Mouse (Mus musculus): Measurements from ENCODE around the gene Vps72. TPM values are rescaled to one million over a fixed set of nuclear protein-coding genes. Genes with fewer than 3 reads are reported as not detected.
"Not testable (repeated sequence)": the region's sequence is repeated elsewhere in the genome, so short reads cannot be mapped to it uniquely, and the experiment has no call there.

Gene Vps72
- 219 and 221 TPM in 2 replicates for polyA plus RNA-seq (2015; fragmentation: Nextera tagmentation; extraction: Ambion mirVana)

DNA sequence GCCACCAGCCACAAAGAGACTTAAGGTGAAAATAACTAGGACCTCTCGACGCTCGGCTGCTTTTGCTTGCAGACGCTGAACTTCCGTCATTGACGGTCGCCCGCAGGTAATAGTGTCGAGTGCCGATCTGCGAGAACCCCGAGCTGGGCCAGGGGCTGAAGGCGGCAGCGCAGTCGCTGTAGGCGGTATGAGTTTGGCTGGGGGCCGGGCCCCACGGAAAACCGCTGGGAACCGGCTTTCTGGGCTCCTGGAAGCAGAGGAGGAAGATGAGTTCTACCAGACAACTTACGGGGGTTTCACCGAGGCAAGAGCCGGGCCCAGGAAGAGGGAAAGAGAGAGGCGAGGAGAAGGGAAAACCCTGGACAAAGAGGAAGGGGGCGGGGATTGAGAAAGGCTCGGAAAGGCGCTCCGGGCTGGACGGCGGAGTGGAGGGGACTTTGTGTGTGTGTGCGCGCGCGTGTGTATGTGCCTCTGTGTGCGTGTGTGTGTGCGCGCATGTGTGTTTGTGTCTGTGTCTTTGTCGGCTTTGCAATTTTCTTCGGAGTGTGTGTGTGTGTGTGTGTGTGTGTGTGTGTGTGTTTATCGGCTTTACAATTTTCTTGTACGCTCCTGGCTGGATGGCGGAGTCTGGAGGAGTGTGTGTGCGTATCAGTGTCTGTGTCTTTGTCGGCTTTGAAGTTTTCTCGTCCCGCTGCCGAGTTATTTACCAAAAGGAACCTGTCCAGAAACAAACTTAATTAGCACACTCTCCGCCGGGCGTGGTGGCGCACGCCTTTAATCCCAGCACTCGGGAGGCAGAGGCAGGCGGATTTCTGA, at the start of gene Vps72:
TSS of gene Vps72 (plus strand) at position 112 of the 816 bp plus-strand sequence.
- Histone ChIP-seq H3K36me3 (peaks cover 16% of the 10 kb centered on the region), H3K27me3 (no peaks in the 10 kb centered on the region), H3K9me3 (no peaks in the 10 kb centered on the region), H3K4me3 (peak within 1 kb of the TSS; percentile 65), H3K4me2 (peak within 1 kb of the TSS; percentile 53), H3K9ac (peak within 1 kb of the TSS; percentile 83), H3K4me1 (replicated peaks) (peaks cover 14% of the 10 kb centered on the region), H3K27ac (peak within 1 kb of the TSS; percentile 98)
- WGBS: under 1% methylated on average over 54 of the region's 54 CpGs
- ATAC-seq (ENCODE audit: low FRiP score): peak; percentile 66

DNA sequence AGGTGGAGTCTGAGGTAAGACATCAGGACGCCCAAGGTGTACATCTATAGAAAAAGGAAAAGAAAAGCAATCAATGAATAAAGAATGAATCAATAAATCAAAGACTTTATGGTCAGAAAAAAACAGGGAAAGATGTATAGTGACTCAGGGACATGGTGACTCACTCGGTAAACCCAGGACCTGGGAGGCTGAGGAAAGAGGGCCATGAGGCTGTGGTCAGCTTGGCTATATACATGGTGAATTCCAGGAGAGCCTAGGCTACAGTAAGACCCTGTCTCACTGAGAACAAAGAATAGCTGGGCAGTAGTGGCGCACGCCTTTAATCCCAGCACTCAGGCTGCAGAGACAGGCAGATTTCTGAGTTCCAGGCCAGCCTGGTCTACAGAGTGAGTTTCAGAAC, 47.1 kb upstream of the Vps72 start:
- no peak overlapping the region for H3K4me3 ChIP-seq
- no peaks in the 10 kb centered on the region for H3K27me3 ChIP-seq
- 96% methylated on average over 4 of the region's 4 CpGs for WGBS
- no peaks in the 10 kb centered on the region for H3K4me1 ChIP-seq (replicated peaks)
- H3K9ac ChIP-seq: no peak overlapping the region
- no peak overlapping the region for H3K27ac ChIP-seq
- no peak overlapping the region for H3K4me2 ChIP-seq
- no peak for ATAC-seq (ENCODE audit: low FRiP score)
- H3K9me3 ChIP-seq: no peaks in the 10 kb centered on the region
- peaks cover 94% of the 10 kb centered on the region for H3K36me3 ChIP-seq

DNA sequence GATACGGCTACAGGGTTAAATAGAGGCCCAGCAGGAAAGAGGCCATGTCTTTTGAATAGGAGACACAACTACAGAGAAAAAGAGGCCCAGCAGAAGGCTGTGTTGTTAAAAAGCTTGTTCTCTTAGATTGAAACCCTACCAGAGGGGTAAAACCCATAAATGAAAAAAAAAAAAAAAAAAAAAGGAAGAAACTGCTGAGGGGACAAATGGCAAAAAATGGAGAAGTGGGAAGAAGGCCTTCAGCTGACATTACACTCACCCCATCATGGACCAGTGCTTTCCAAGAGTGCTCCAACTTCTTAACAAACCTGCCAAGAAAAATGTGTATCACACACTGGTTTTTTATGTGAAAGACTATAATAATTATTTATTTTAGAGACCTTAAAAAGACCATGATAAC, 45.3 kb upstream of the Vps72 start:
- H3K36me3 ChIP-seq: peaks cover 92% of the 10 kb centered on the region
- WGBS: 88% methylated on average over 1 of the region's 1 CpGs
- no peaks in the 10 kb centered on the region for H3K9me3 ChIP-seq
- H3K4me2 ChIP-seq: no peak overlapping the region
- no peak for ATAC-seq (ENCODE audit: low FRiP score)
- H3K4me1 ChIP-seq (replicated peaks): no peaks in the 10 kb centered on the region
- H3K4me3 ChIP-seq: no peak overlapping the region
- H3K27me3 ChIP-seq: no peaks in the 10 kb centered on the region
- no peak overlapping the region for H3K9ac ChIP-seq
- H3K27ac ChIP-seq: no peak overlapping the region

DNA sequence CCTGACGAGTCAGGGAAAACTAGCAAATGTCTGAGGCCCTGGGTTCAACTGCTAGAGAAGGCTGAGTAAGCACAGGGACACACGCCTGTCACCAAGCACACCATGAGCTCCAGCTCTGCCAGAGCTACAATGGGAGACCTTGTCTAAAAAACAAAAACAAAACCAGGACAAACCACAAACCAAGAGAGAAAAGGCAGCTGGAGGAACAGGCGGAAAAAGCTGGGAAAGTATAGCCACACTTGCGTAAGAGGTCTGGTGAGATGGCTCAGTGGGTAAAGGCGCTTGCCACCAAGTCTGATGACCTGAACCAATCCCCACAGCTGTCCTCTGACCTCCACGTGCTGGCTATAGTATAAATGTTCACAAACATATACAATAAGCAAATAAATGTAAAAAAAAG, 44.7 kb upstream of the Vps72 start:
- no peak for ATAC-seq (ENCODE audit: low FRiP score)
- 89% methylated on average over 6 of the region's 6 CpGs for WGBS
- Histone ChIP-seq H3K27me3 (no peaks in the 10 kb centered on the region), H3K4me2 (no peak overlapping the region), H3K9ac (no peak overlapping the region), H3K4me1 (replicated peaks) (no peaks in the 10 kb centered on the region), H3K9me3 (no peaks in the 10 kb centered on the region), H3K27ac (no peak overlapping the region), H3K4me3 (no peak overlapping the region), H3K36me3 (peaks cover 92% of the 10 kb centered on the region)

DNA sequence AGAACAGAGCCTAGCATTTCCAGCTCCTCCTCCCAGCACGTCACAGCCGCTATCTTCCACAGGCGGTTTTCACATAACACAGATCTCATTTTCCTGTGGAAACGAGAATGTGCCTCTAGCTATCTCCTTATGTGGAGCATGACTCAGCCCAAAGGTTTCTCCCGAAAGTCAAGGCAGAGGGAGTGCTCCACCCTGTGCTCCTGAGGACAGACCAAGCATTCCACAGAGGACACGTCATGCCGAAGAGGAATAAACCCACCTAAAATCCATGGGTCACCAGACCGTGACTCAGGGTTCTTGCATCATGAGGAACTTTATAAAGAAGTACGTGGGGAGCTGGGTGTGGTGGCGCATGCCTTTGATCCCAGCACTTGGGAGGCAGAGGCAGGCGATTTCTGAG, 44.3 kb upstream of the Vps72 start:
- H3K36me3 ChIP-seq: peaks cover 92% of the 10 kb centered on the region
- 95% methylated on average over 11 of the region's 11 CpGs for WGBS
- H3K27me3 ChIP-seq: no peaks in the 10 kb centered on the region
- H3K9ac ChIP-seq: no peak overlapping the region
- H3K27ac ChIP-seq: no peak overlapping the region
- no peaks in the 10 kb centered on the region for H3K4me1 ChIP-seq (replicated peaks)
- H3K4me3 ChIP-seq: no peak overlapping the region
- H3K4me2 ChIP-seq: no peak overlapping the region
- no peaks in the 10 kb centered on the region for H3K9me3 ChIP-seq
- ATAC-seq (ENCODE audit: low FRiP score): no peak

DNA sequence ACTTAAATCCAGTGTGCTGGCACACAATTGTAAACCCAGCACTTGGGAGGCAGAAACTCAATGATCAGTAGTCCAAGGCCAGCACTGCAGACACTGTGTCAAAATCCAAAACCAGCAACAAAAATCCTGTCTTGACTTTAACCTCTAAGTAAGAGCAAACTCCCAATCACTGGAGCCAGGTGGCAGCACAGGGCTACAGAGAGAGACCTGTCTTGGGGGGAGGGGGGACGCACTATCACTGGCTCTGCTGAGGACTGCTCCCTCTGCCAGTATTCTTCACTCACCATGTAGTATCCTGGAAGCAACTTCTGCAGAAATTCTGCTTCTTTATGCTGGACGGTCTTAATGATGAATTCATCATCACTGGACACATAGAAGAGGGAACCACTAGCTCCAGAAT, 39.2 kb upstream of the Vps72 start:
- Histone ChIP-seq H3K4me2 (no peak overlapping the region), H3K9ac (no peak overlapping the region), H3K4me1 (replicated peaks) (no peaks in the 10 kb centered on the region), H3K9me3 (no peaks in the 10 kb centered on the region), H3K27me3 (no peaks in the 10 kb centered on the region), H3K27ac (no peak overlapping the region), H3K36me3 (peaks cover 80% of the 10 kb centered on the region), H3K4me3 (no peak overlapping the region)
- ATAC-seq (ENCODE audit: low FRiP score): no peak
- WGBS: 94% methylated on average over 2 of the region's 2 CpGs

DNA sequence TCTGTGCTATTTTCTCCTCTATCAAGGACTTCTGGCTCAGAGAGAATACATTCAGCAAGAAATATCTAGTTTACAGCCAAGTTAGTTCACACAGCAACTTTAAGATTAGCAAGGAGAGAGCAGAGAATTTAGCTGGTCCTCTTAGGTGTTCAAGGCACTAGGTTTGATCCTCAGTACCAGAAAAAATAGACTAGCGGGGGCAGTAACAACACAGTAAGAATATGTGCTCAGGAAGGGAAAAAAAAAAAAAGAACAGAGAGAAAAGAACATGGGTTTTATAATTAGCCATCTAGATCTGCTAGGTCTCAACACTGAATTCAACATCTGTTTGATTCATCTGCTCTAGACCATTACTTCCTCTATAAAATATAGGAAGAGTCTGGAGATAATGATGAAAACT, 22.8 kb upstream of the Vps72 start:
- WGBS: 96% methylated on average over 1 of the region's 1 CpGs
- no peaks in the 10 kb centered on the region for H3K4me1 ChIP-seq (replicated peaks)
- no peak overlapping the region for H3K4me2 ChIP-seq
- H3K36me3 ChIP-seq: peaks cover under 1% of the 10 kb centered on the region; the same call in 1 of the 2 replicates
- H3K9ac ChIP-seq: no peak overlapping the region
- no peaks in the 10 kb centered on the region for H3K9me3 ChIP-seq
- H3K27ac ChIP-seq: no peak overlapping the region
- H3K4me3 ChIP-seq: no peak overlapping the region
- ATAC-seq (ENCODE audit: low FRiP score): no peak
- H3K27me3 ChIP-seq: no peaks in the 10 kb centered on the region

DNA sequence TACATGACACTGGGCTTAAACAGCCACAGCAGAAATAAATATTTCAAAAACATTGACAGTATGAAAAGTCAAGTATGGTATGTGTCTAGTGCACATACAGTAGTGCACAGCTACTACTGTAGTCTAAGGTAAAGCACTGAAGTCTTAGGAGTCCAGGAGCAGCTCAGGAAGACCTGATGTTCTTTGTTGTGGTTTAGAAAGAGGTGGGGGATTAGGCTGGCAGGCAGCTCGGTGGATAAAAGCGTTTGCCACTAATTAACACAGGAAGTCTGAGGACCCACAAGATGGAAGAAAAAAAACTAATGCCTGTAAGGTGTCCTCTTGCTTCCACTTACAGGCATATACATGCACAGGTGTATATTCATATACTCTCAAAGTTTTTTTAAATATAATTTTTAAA, 10.0 kb upstream of the Vps72 start:
- H3K4me1 ChIP-seq (replicated peaks): peaks cover 26% of the 10 kb centered on the region
- H3K4me3 ChIP-seq: no peak overlapping the region
- no peak overlapping the region for H3K4me2 ChIP-seq
- H3K27ac ChIP-seq: no peak overlapping the region
- WGBS: 69% methylated on average over 2 of the region's 2 CpGs
- no peaks in the 10 kb centered on the region for H3K9me3 ChIP-seq
- ATAC-seq (ENCODE audit: low FRiP score): no peak
- H3K36me3 ChIP-seq: peaks cover 8% of the 10 kb centered on the region
- H3K27me3 ChIP-seq: no peaks in the 10 kb centered on the region
- no peak overlapping the region for H3K9ac ChIP-seq

DNA sequence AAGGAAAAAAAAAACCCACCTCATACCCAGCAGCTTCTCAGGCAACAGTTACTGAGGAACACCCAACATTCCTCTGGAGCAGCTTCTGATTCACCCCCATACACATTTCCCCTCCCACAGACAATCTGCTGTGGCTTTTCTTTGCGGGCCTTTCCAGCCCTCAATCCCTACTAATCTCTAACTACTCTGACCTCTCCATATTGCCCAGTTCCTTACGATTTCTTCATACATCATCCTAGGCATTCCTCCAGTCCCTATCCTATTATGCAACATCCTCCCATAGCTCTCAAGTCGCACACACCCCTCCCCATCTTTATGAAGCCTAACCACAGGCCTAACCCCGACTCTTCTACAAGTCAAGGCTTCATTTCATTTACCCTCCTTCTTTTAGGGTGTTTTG, 5.7 kb upstream of the Vps72 start:
- Histone ChIP-seq H3K4me1 (replicated peaks) (peaks cover 21% of the 10 kb centered on the region), H3K27ac (no peak overlapping the region), H3K36me3 (0 out of 2 replicates have a peak, but pooled peaks cover 3% of the 10 kb centered on the region), H3K27me3 (no peaks in the 10 kb centered on the region), H3K4me3 (peak overlapping the region; percentile 71), H3K9ac (peak overlapping the region; percentile 91), H3K4me2 (peak overlapping the region; percentile 83), H3K9me3 (no peaks in the 10 kb centered on the region)
- 75% methylated on average over 4 of the region's 4 CpGs for WGBS
- no peak for ATAC-seq (ENCODE audit: low FRiP score)

DNA sequence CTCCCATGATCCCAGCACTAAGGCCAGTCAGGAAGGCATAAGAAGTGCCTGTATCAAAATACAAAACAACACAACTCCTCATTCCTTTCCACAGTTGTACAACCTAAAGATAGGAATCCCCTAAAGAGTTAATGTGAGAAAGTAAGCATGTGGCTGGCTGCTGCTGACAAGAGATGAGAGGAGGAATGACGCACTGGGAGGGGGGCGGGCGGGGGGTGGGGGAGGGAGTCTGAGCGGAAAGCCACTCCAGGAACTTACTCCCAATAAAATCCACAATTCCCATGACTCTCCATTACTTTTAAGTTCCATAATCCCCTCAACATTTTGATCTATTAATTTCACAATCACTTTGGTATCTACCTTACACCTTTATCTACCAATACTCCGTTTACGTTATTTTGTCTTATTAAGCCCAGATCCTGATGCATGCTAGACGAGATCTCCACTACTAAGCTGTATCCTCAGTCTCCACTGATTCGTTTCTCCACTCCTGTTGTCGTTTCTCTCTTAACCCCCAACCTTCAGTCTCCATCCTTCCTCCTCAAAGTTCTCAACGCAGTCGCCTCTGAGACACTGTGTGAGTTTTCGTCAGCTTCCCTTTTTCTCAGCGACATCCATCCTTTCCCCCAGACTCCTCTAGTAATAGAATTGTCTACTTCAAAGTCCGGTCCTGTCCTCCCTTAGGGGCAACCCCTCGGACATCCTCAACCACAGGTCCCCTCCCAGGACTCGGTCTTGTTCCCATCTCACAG, 5.1 kb upstream of the Vps72 start:
- Histone ChIP-seq H3K4me3 (peak overlapping the region; percentile 71), H3K36me3 (0 out of 2 replicates have a peak, but pooled peaks cover 3% of the 10 kb centered on the region), H3K4me1 (replicated peaks) (peaks cover 21% of the 10 kb centered on the region), H3K27me3 (no peaks in the 10 kb centered on the region), H3K9me3 (no peaks in the 10 kb centered on the region), H3K27ac (peak overlapping the region; percentile 91), H3K4me2 (peak overlapping the region; percentile 83), H3K9ac (peak overlapping the region; percentile 91)
- no peak for ATAC-seq (ENCODE audit: low FRiP score)
- under 1% methylated on average over 16 of the region's 16 CpGs for WGBS

DNA sequence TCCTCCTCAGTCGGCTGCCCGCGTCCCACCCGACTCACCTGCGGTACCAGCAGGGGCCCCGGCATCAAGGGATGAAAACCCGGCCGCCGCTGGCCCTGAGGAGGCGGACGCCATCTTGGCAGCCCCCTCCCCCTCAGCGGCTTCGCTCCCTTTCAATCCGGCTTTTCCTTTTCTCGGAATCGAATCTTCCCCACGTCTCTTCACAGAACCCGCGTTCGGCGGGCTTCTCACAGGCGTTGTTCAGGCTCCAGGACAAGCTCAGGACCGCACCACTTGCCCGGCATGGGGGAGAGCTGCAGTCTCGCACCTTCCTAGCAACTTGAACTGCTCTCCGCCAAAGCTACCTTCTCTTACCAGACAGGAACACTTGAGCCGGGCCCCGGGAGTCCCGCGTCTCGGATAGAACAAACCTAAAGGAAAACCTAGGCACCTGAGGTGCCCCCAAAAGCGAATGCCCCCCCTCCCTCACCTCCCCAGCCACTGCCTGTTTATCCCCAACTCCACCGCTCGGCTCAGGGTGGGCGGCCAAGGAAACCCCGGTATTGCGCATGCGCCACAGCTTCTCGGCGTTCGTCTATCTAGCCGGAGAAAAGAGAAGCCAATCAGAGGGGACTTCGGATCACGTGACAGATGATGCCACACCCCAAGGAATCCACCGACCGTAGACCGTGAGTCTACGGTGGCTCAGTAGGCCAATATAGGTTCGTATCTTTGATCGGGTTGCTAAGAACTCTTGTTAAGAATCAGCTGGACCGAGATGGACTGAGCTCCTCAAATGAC, 4.3 kb upstream of the Vps72 start, which contains the start of gene Pip5k1a:
TSS of gene Pip5k1a (minus strand) at position 593 of the 780 bp plus-strand sequence.
- H3K36me3 ChIP-seq: 0 out of 2 replicates have a peak, but pooled peaks cover 3% of the 10 kb centered on the region
- WGBS: under 1% methylated on average over 51 of the region's 51 CpGs
- H3K9ac ChIP-seq: peak within 1 kb of the TSS; percentile 91
- peaks cover 16% of the 10 kb centered on the region for H3K4me1 ChIP-seq (replicated peaks)
- peak within 1 kb of the TSS; percentile 83 for H3K4me2 ChIP-seq
- peak; percentile 91 for ATAC-seq (ENCODE audit: low FRiP score)
- peak within 1 kb of the TSS; percentile 71 for H3K4me3 ChIP-seq
- no peaks in the 10 kb centered on the region for H3K9me3 ChIP-seq
- no peaks in the 10 kb centered on the region for H3K27me3 ChIP-seq
- H3K27ac ChIP-seq: peak within 1 kb of the TSS; percentile 91

DNA sequence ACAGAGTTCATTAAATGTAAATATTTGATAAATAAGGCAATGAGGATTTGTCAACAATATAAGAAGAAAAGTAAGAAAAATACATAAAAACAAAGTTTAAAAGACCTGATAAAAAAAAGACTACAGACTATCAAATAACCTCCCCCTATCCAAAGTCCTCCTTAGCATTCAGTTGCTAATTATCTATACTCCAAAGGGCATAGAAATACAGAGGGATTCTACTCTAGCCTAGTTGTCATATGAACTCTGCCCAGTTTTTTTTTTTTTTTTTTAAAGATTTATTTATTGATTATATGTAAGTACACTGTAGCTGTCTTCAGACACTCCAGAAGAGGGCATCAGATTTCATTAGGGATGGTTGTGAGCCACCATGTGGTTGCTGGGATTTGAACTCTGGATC, 3.5 kb upstream of the Vps72 start:
- not testable (repeated sequence) for H3K27ac ChIP-seq; H3K9ac ChIP-seq; ATAC-seq (ENCODE audit: low FRiP score); H3K36me3 ChIP-seq; H3K27me3 ChIP-seq; H3K9me3 ChIP-seq
- Histone ChIP-seq H3K4me3 (peak overlapping the region; percentile 71), H3K4me1 (replicated peaks) (peaks cover 15% of the 10 kb centered on the region), H3K4me2 (peak overlapping the region; percentile 64)

Data from hindbrain, embryonic 13.5 days (tissue).